Mouse (Mus musculus) cerebellum, postnatal 14 days (tissue): ENCODE measurements around the gene Glrx3.

Experiments used
- DNase-seq, 2 experiments: peaks; one replicate each; pipeline ENCODE4 v3.0.0; 2021; ENCODE audit warnings: mixed read lengths in 2 of 2

Glrx3 gene

GRCm38 (mm10) chr7:137472149-137472548, 34.7 kb downstream of the Glrx3 start:
- no peak for DNase-seq

DNA sequence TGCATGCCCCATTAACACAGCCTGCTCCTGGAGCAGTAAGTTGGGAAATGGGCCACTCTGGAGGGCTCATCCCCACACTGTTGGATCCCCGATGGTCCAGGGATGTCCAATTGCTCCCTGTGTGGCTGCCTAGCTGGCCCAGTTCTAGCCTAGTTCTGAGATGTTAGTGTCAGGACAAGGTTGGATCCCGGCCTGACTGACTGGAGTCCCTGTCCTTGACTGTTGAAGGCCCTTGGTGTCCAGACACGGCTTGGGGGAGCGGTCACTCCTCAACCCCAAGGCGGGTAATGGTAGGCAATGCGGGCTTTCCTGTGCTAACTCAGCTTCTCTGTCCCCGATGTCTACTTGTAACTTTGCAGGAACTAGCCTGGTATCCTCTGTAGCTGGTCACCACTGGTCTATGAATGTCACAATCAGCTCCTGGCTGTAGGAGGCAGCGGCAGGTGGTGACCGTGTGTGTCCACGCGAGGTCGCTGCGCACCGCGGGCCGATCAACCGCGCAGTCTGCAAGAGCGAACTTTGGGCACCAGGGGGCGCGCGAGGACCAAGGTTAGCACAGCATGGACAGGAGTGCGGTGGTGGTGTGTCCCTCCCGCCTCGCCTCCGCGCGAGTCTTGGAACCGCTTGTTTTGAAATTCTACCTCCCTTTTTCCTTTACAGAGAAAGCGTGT, 40.7 kb downstream of the Glrx3 start:
- DNase-seq = peak; percentile 99 to 100

DNA sequence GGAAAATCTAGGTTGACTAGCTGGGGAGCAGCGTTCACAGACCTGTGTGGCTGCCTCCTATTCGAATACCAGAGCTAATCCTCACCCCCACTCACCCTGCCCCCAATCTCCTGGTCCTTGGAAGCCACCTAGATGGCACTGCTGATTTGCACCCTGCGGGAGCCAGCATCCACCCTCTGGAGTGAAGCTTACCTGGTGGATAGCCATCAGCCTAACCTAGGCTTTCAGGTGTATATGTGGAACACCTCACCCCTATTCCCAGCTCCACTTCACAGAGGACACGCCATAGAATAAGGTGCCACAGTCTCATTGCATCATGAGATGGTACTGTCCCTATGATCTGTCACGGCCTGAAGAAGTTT, 41.2 kb downstream of the Glrx3 start:
- no peak for DNase-seq

DNA sequence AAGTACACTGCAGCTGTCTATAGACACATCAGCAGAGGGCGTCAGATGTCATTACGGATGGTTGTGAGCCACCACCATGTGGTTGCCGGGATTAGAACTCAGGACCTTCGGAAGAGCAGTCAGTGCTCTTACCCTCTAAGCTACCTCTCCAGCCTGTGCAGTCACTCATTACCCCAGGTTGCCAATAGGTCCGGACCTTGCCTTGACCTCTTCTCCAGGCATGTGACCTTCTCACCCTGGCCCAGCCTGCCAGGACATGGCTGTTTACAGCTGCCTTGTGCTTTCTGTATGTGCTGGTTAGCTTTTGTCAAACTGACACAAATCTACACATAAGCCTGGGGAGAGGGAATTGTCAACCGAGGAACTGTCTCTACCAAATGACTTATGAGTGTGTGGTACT, 43.4 kb downstream of the Glrx3 start:
- no peak for DNase-seq

- no peak for DNase-seq
Observed at GRCm38 (mm10) chr7:137483987-137484386, 46.6 kb downstream of the Glrx3 start.

DNA sequence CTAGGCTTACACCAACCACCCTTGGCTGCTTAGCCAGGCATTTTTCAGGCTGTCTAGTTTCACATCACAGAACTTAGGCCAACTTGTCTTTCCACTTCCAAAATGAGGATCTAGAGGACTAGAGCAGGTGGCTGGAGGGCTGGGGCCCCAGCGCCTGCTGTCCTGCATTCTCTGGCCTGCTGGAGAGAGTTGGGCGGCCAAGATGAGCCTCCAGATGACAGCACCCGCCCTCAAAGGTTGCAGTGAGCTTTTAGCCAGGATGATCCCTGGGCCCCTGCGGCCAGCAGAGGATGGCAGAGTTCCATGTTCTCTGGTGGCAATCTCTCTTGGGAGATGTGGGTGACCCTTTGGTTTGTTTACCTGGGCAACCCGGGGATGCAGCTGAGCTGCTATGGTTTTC, 51.0 kb downstream of the Glrx3 start:
- peak; percentile 55 to 59 for DNase-seq

DNA sequence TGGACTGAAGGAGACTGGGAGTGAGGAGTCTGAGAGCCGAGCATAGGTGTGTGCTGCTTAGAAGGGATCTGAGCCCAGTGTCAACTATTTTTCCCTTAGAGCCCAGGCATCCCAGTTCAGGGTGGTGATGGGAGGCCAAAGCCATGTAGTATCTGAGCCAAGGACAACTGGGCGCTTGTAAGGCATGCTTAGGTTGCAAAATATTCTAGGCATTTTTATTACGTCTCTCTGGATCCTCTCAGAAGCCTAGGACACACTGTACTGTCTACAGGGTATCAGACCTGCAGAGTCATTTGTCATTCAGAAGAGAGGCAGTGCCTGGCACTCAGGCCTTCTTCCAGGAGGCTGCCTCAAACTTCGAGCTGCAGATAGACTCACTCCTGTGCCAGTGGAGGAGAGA, 53.3 kb downstream of the Glrx3 start:
- DNase-seq = no peak

DNA sequence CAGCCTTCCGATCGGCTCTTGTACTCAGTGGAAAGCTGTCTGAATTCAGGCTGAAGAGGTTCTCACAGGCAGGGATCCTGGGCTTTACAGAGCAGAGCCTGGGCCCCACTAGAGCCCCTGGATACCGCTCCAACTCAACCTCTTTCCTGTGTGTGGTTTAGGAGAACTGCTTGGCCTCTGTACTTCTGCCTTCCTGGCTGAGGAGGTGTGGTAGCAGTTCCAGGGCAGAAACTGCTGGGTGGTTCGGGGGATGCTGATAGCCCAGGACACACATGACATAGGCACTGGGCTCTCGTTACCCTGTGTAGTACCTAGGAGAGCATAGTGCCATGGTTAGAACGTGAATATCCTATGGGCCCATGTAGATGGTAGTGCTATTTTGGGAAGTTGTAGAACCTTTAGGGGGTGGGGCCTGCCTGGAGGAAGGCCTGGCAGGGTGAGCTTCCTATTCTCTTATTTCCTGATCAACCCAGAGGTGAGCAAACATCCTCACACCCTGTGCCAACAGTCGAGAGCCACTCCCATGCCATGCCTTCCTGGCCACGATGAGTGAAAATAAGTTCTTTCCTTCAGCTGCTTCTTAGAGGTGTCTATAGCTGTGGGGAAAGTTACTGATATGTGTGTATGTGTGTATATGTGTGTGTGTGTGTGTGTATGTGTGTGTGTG, 55.0 kb downstream of the Glrx3 start:
- DNase-seq = no peak

DNA sequence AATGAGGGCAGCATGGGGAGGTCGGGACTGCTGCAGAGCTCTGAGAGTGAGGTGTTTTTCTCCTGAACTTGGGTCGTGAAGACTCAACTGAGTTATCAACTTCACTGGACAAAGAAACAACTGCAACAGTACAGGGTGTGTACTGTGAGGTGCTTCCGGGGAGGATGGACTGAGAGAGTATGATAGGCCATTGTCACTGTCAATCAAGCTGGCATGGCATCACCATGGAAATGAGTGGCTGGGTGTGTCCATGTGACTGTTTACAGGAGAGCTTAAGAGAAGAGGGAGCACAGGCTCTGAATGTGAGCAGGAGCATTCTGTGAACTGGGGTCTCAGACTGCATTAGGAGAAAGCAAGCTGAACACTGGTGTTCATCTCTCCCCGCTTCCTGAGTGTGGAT, 61.3 kb downstream of the Glrx3 start:
- no peak for DNase-seq

DNA sequence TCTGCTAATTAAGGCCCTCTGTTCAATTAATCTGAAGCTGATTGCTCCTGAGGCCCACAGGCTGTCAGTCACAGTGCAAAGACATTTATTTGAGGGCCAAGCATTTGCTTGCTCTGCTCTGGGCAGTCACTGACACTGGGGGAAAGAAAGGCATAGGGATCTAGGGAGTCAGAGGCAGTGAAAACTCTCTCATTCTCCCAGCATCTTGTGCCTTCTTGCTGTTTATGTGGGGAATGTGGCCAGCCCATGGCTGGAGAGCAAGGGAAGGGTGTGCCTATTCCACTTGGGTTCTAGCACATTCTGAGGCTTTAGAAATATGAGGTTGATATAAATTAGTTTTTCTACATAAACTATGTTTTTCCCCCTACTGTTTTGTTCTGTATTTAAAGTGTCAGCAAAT, 80.2 kb downstream of the Glrx3 start:
- no peak for DNase-seq

GRCm38 (mm10) chr7:137518028-137518576, 80.7 kb downstream of the Glrx3 start:
- DNase-seq = no peak
